Comparison of ENCODE assay signal across 9 mouse cellular contexts in the genomic region with DNA sequence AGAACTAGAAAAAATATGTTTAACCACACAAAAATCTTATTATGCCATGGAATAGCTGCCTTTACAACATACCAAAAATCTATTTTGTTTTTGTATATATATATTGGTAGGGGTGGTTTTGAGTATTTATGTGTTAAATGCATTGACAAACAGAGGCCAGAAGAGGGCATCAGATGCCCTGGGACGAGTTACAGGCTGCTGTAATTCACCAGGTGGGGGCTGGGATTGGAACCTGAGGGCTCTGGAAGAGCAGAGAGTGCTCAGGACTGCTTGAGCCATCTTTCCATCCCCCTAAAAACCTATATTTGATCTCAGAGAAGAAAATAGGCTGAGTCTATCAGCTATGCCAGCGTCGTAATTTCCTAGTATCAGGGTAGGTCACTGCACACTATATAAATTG. TPM values are rescaled to one million over a fixed set of nuclear protein-coding genes. Genes with fewer than 3 reads are reported as not detected.
A peak's percentile ranks its signal among the peaks of the same experiment; 100 is the strongest.
DNase-seq lines count a peak whose midpoint lies in the region; ATAC-seq and TF ChIP-seq lines count a peak whose summit lies in the region.
"Had no signal": no experiment of that assay in that cellular context is flagged by ENCODE, and none has a peak within 500 bp of the region (broad histone marks: within the 10 kb centered on the region; RNA-seq: fewer than 3 reads in every experiment).

No protein-coding gene starts in this region.

- no peaks in the 10 kb centered on the region for H3K36me3 ChIP-seq in hindbrain, embryonic 14.5 days (replicated peaks; ENCODE audit: control insufficient read depth, insufficient read depth)
- H3K36me3 ChIP-seq in hindbrain, embryonic 13.5 days, result no peaks in the 10 kb centered on the region
- H3K36me3 ChIP-seq in CH12.LX (replicated peaks in 1 of 2; ENCODE audit: control insufficient read depth in 1 of 2, insufficient read depth in 1 of 2, low read length in 1 of 2), result peaks cover 4 to 11% of the 10 kb centered on the region in 2 experiments

- peaks cover 6% of the 10 kb centered on the region for H3K79me2 ChIP-seq in CH12.LX (replicated peaks; ENCODE audit: control insufficient read depth, extremely low read depth, insufficient read depth, poor library complexity, severe bottlenecking)

- TF ChIP-seq POLR2A in CH12.LX (IDR thresholded peaks at IDR 0.05; ENCODE audit: low read depth, low read length), result no peak
- no peak for TF ChIP-seq POLR2A in bone marrow, adult 2 months (IDR thresholded peaks at IDR 0.05; ENCODE audit: borderline replicate concordance, control insufficient read depth, low read depth, low read length)

- in situ Hi-C loops in CH12.LX (cut with MboI; ENCODE audit: low pct_ligation_motif_present, low pct_unique_long_range_greater_than_20kb, low sequenced_read_pairs), result no loop called here

- WGBS in hindbrain, embryonic 14.5 days, result 24% methylated on average over 3 of the region's 3 CpGs
- 24% methylated on average over 3 of the region's 3 CpGs for WGBS in hindbrain, embryonic 13.5 days
- WGBS in bone marrow, adult 2 months, result 31% methylated on average over 3 of the region's 3 CpGs

- H3K27ac ChIP-seq in hindbrain, embryonic 14.5 days, result no peak overlapping the region
- no peak overlapping the region for H3K27ac ChIP-seq in hindbrain, embryonic 13.5 days
- no peak overlapping the region for H3K27ac ChIP-seq in CH12.LX (ENCODE audit: insufficient read depth, low read depth)
- no peak overlapping the region for H3K27ac ChIP-seq in bone marrow, adult 2 months (ENCODE audit: control insufficient read depth, insufficient read depth, low read depth, low read length, poor library complexity)

- H3K9me3 ChIP-seq in hindbrain, embryonic 14.5 days (ENCODE audit: control insufficient read depth, low read length), result no peaks in the 10 kb centered on the region
- H3K9me3 ChIP-seq in hindbrain, embryonic 13.5 days, result no peaks in the 10 kb centered on the region
- no peaks in the 10 kb centered on the region for H3K9me3 ChIP-seq in CH12.LX (replicated peaks; ENCODE audit: low read length)
- H3K9me3 ChIP-seq: liver, embryonic 15.5 days had no signal

- peak; percentile 81 for TF ChIP-seq RAD21 in CH12.LX (IDR thresholded peaks at IDR 0.05; ENCODE audit: low read depth, low read length)

- TF ChIP-seq EP300 in CH12.LX (IDR thresholded peaks at IDR 0.05; ENCODE audit: low read length), result no peak

- H3K4me1 ChIP-seq in hindbrain, embryonic 14.5 days (replicated peaks; ENCODE audit: control insufficient read depth, insufficient read depth, low read length), result peaks cover 7% of the 10 kb centered on the region; the same call in 1 of the 2 replicates
- peaks cover 8% of the 10 kb centered on the region for H3K4me1 ChIP-seq in hindbrain, embryonic 13.5 days (replicated peaks)
- peaks cover 9 to 13% of the 10 kb centered on the region in 2 experiments for H3K4me1 ChIP-seq in CH12.LX (ENCODE audit: control insufficient read depth in 1 of 2, insufficient read depth in 2 of 2)
- H3K4me1 ChIP-seq in bone marrow, adult 2 months (ENCODE audit: control insufficient read depth, insufficient read depth, low read length), result no peaks in the 10 kb centered on the region; the same call in 1 of the 2 replicates

- H3K27me3 ChIP-seq in hindbrain, embryonic 14.5 days (ENCODE audit: control insufficient read depth, insufficient read depth, low read length), result no peaks in the 10 kb centered on the region
- H3K27me3 ChIP-seq in hindbrain, embryonic 13.5 days, result no peaks in the 10 kb centered on the region
- H3K27me3 ChIP-seq in CH12.LX (replicated peaks), result peaks cover 5% of the 10 kb centered on the region

- peak; percentile 24 to 83 for TF ChIP-seq CTCF in CH12.LX (conservative IDR thresholded peaks at IDR 0.05 in 1 of 2, IDR thresholded peaks at IDR 0.05 in 1 of 2; ENCODE audit: low read depth in 2 of 2, low read length in 2 of 2)
- peak; percentile 42 for TF ChIP-seq CTCF in bone marrow, adult 2 months (IDR thresholded peaks at IDR 0.05; ENCODE audit: control insufficient read depth, insufficient read depth, low read length)

- ATAC-seq in hindbrain, embryonic 14.5 days (ENCODE audit: low FRiP score), result no peak
- ATAC-seq in hindbrain, embryonic 13.5 days (ENCODE audit: low FRiP score), result no peak
- no peak for ATAC-seq in erythroblast, adult 5-6 weeks (replicated peaks; ENCODE audit: low FRiP score, poor library complexity, severe bottlenecking)

- H3K9ac ChIP-seq in hindbrain, embryonic 14.5 days, result no peak overlapping the region
- no peak overlapping the region for H3K9ac ChIP-seq in hindbrain, embryonic 13.5 days
- H3K9ac ChIP-seq in CH12.LX (ENCODE audit: insufficient read depth, low read depth), result no peak overlapping the region
- H3K9ac ChIP-seq: liver, embryonic 15.5 days had no signal

- H3K4me2 ChIP-seq in hindbrain, embryonic 14.5 days (replicated peaks), result no peak overlapping the region
- H3K4me2 ChIP-seq in hindbrain, embryonic 13.5 days, result no peak overlapping the region
- no peak overlapping the region for H3K4me2 ChIP-seq in CH12.LX (ENCODE audit: insufficient read depth, low read depth, poor library complexity, severe bottlenecking)

- no peak overlapping the region for H3K4me3 ChIP-seq in hindbrain, embryonic 14.5 days (replicated peaks; ENCODE audit: low read length)
- no peak overlapping the region for H3K4me3 ChIP-seq in hindbrain, embryonic 13.5 days
- H3K4me3 ChIP-seq in CH12.LX (replicated peaks in 1 of 3; ENCODE audit: low read depth in 2 of 3, low read length in 2 of 3, poor library complexity in 1 of 3), result no peak overlapping the region
- H3K4me3 ChIP-seq in bone marrow, adult 2 months (replicated peaks; ENCODE audit: control insufficient read depth, low read depth, low read length), result no peak overlapping the region

- dilution Hi-C loops in CH12.LX (cut with MboI; ENCODE audit: extremely low pct_ligation_motif_present, extremely low pct_unique_long_range_greater_than_20kb, low sequenced_read_pairs), result no loop called here

- peak; percentile 44 for DNase-seq in hindbrain, embryonic 14.5 days (ENCODE audit: low spot score)
- peak; percentile 68 for DNase-seq in CH12.LX (ENCODE audit: extremely low read depth)
- peak; percentile 54 for DNase-seq in forelimb bud, embryonic 11.5 days (ENCODE audit: low read depth, low spot score)
- peak; percentile 62 for DNase-seq in lung, postnatal 10 days
- DNase-seq in thymus, postnatal 14 days, result peak; percentile 44

TF ChIP-seq in CH12.LX, 34 proteins besides CTCF, POLR2A, EP300 and RAD21:
- TF ChIP-seq CHD2 (IDR thresholded peaks at IDR 0.05; ENCODE audit: low read length), result peak; percentile 56; the same call in 1 of the 2 replicates
- TF ChIP-seq ELF1 (IDR thresholded peaks at IDR 0.05; ENCODE audit: low read depth, low read length), result no peak
- peak; percentile 70 for TF ChIP-seq SMC3 (IDR thresholded peaks at IDR 0.05; ENCODE audit: low read depth, low read length)
- no peak; the same call in 1 of the 2 replicates for TF ChIP-seq MAZ (IDR thresholded peaks at IDR 0.05; ENCODE audit: low read depth, low read length)
- TF ChIP-seq USF2 (conservative IDR thresholded peaks at IDR 0.05; ENCODE audit: low read depth, low read length), result no peak
- no peak for TF ChIP-seq JUN (IDR thresholded peaks at IDR 0.05; ENCODE audit: insufficient read depth, low read depth, low read length)
- TF ChIP-seq ZC3H11A (IDR thresholded peaks at IDR 0.05; ENCODE audit: low read depth, low read length), result peak; percentile 25; the same call in 1 of the 2 replicates

RNA-seq across cellular contexts. Expression of a gene that starts 2.9 kb away (rescaled TPM):
- 20.6 and 23.4 TPM in 2 replicates for polyA plus RNA-seq in hindbrain, embryonic 14.5 days (2014; fragmentation: Nextera tagmentation; extraction: Ambion mirVana)
- 24.2 and 26.1 TPM in 2 replicates for polyA plus RNA-seq in hindbrain, embryonic 13.5 days (2015; fragmentation: Nextera tagmentation; extraction: Ambion mirVana)
- total RNA-seq in CH12.LX (2012; rRNA removed) (41.3 and 45.9 TPM in 2 replicates), CH12.LX (2014; rRNA removed) (72.6 and 78.8 TPM in 2 replicates)
- polyA plus RNA-seq in CH12.LX (2012; ENCODE audit: insufficient read length, low read depth), result 50.7 and 51.7 TPM in 2 replicates
- polyA plus RNA-seq in bone marrow, adult 2 months (2011; ENCODE audit: insufficient read depth, insufficient read length, low replicate concordance, missing spikeins), result 29.2 and 40.0 TPM in 2 replicates
- total RNA-seq in erythroblast, adult 5-6 weeks (2015; ENCODE audit: low replicate concordance), result 22.3 and 26.5 TPM in 2 replicates
- total RNA-seq in erythroblast, adult 5-6 weeks (2017; ENCODE audit: low replicate concordance), result 37.0 and 42.5 TPM in 2 replicates

RNA-seq across cellular contexts. Expression of a gene that starts 47.2 kb away (rescaled TPM):
- polyA plus RNA-seq in hindbrain, embryonic 14.5 days (2014; fragmentation: Nextera tagmentation; extraction: Ambion mirVana), result 27.9 and 28.8 TPM in 2 replicates
- 25.9 and 28.3 TPM in 2 replicates for polyA plus RNA-seq in hindbrain, embryonic 13.5 days (2015; fragmentation: Nextera tagmentation; extraction: Ambion mirVana)
- 5.8 and 5.9 TPM in 2 replicates for total RNA-seq in CH12.LX (2012; rRNA removed)
- total RNA-seq in CH12.LX (2014; rRNA removed), result 5.0 and 6.7 TPM in 2 replicates
- polyA plus RNA-seq in CH12.LX (2012; ENCODE audit: insufficient read length, low read depth), result 16.8 and 17.6 TPM in 2 replicates
- polyA plus RNA-seq in bone marrow, adult 2 months (2011; ENCODE audit: insufficient read depth, insufficient read length, low replicate concordance, missing spikeins), result 4.7 and 6.8 TPM in 2 replicates
- total RNA-seq in erythroblast, adult 5-6 weeks (2015; ENCODE audit: low replicate concordance), result 0.63 and 1.2 TPM in 2 replicates
- 5.5 TPM in 1 of 2 replicates, not detected in the other for total RNA-seq in erythroblast, adult 5-6 weeks (2017; ENCODE audit: low replicate concordance)
